Comparison of ENCODE assay signal across 24 mouse cellular contexts in genomic region chr17:28991286-28991685, GRCm38 (mm10). TPM values are rescaled to one million over a fixed set of nuclear protein-coding genes. Genes with fewer than 3 reads are reported as not detected.
DNase-seq lines count a peak whose midpoint lies in the region; ATAC-seq and TF ChIP-seq lines count a peak whose summit lies in the region.
"Had no signal": no experiment of that assay in that cellular context is flagged by ENCODE, and none has a peak within 500 bp of the region (broad histone marks: within the 10 kb centered on the region; RNA-seq: fewer than 3 reads in every experiment).

No protein-coding gene starts in this region.

- H3K36me3 ChIP-seq in forebrain, embryonic 15.5 days: peaks cover 47% of the 10 kb centered on the region
- H3K36me3 ChIP-seq in forebrain, embryonic 11.5 days (ENCODE audit: control insufficient read depth, insufficient read depth, low read length): peaks cover 18% of the 10 kb centered on the region
- peaks cover 82% of the 10 kb centered on the region for H3K36me3 ChIP-seq in liver, embryonic 12.5 days
- peaks cover 62% of the 10 kb centered on the region for H3K36me3 ChIP-seq in liver, postnatal 0 days (replicated peaks; ENCODE audit: insufficient read depth, low read length)
- peaks cover 76% of the 10 kb centered on the region for H3K36me3 ChIP-seq in megakaryocyte, embryonic 14.5 days (replicated peaks; ENCODE audit: low read length)
- peaks cover 80% of the 10 kb centered on the region for H3K36me3 ChIP-seq in kidney, embryonic 15.5 days

- DNase-seq in forebrain, embryonic 11.5 days (ENCODE audit: low spot score): no peak
- no peak for DNase-seq in liver, postnatal 0 days
- DNase-seq: adrenal gland, adult 2 months; cerebellum, adult 11-12 months; cerebellum, postnatal 14 days; gastrocnemius, postnatal 36 days; heart, adult 2 months; kidney, postnatal 36 days had no signal

- H3K27me3 ChIP-seq in forebrain, embryonic 15.5 days: no peaks in the 10 kb centered on the region
- no peaks in the 10 kb centered on the region for H3K27me3 ChIP-seq in forebrain, embryonic 11.5 days (ENCODE audit: control insufficient read depth, insufficient read depth, low read length)
- no peaks in the 10 kb centered on the region for H3K27me3 ChIP-seq in liver, embryonic 12.5 days (replicated peaks)
- H3K27me3 ChIP-seq in liver, postnatal 0 days (ENCODE audit: insufficient read depth, low read length): no peaks in the 10 kb centered on the region
- H3K27me3 ChIP-seq in megakaryocyte, embryonic 14.5 days (replicated peaks): no peaks in the 10 kb centered on the region
- no peaks in the 10 kb centered on the region for H3K27me3 ChIP-seq in kidney, embryonic 15.5 days
- H3K27me3 ChIP-seq: embryonic facial prominence, embryonic 12.5 days; midbrain, embryonic 13.5 days had no signal

- H3K9ac ChIP-seq in forebrain, embryonic 15.5 days (replicated peaks): no peak overlapping the region
- H3K9ac ChIP-seq in forebrain, embryonic 11.5 days (ENCODE audit: low read length): no peak overlapping the region
- no peak overlapping the region for H3K9ac ChIP-seq in liver, embryonic 12.5 days
- no peak overlapping the region for H3K9ac ChIP-seq in liver, postnatal 0 days (replicated peaks)
- H3K9ac ChIP-seq in kidney, embryonic 15.5 days: no peak overlapping the region
- H3K9ac ChIP-seq: embryonic facial prominence, embryonic 12.5 days; midbrain, embryonic 13.5 days had no signal

- peaks cover 21% of the 10 kb centered on the region for H3K4me1 ChIP-seq in forebrain, embryonic 15.5 days
- no peaks in the 10 kb centered on the region for H3K4me1 ChIP-seq in forebrain, embryonic 11.5 days (replicated peaks; ENCODE audit: control insufficient read depth, insufficient read depth, low read length)
- H3K4me1 ChIP-seq in liver, embryonic 12.5 days: peaks cover 6% of the 10 kb centered on the region; the same call in 1 of the 2 replicates
- H3K4me1 ChIP-seq in liver, postnatal 0 days (ENCODE audit: insufficient read depth): no peaks in the 10 kb centered on the region
- peaks cover 49% of the 10 kb centered on the region for H3K4me1 ChIP-seq in megakaryocyte, embryonic 14.5 days
- no peaks in the 10 kb centered on the region for H3K4me1 ChIP-seq in kidney, embryonic 15.5 days
- H3K4me1 ChIP-seq: embryonic facial prominence, embryonic 12.5 days; midbrain, embryonic 13.5 days had no signal

- H3K27ac ChIP-seq in forebrain, embryonic 15.5 days (replicated peaks): peak overlapping the region; percentile 74
- no peak overlapping the region for H3K27ac ChIP-seq in forebrain, embryonic 11.5 days (ENCODE audit: low read depth, low read length)
- peak overlapping the region; percentile 45 for H3K27ac ChIP-seq in liver, embryonic 12.5 days
- no peak overlapping the region for H3K27ac ChIP-seq in liver, postnatal 0 days (ENCODE audit: low read depth)
- H3K27ac ChIP-seq in kidney, embryonic 15.5 days: no peak overlapping the region
- H3K27ac ChIP-seq: embryonic facial prominence, embryonic 12.5 days; heart, adult 2 months; midbrain, embryonic 13.5 days had no signal

- H3K4me2 ChIP-seq in forebrain, embryonic 15.5 days (replicated peaks): no peak overlapping the region
- H3K4me2 ChIP-seq in forebrain, embryonic 11.5 days (ENCODE audit: low read depth, low read length, severe bottlenecking): no peak overlapping the region
- no peak overlapping the region for H3K4me2 ChIP-seq in liver, embryonic 12.5 days
- no peak overlapping the region for H3K4me2 ChIP-seq in liver, postnatal 0 days (ENCODE audit: low read depth, low read length)
- H3K4me2 ChIP-seq in kidney, embryonic 15.5 days: no peak overlapping the region
- H3K4me2 ChIP-seq: embryonic facial prominence, embryonic 12.5 days; midbrain, embryonic 13.5 days had no signal

- no peak overlapping the region for H3K4me3 ChIP-seq in forebrain, embryonic 15.5 days
- no peak overlapping the region for H3K4me3 ChIP-seq in forebrain, embryonic 11.5 days (ENCODE audit: low read depth, low read length)
- no peak overlapping the region for H3K4me3 ChIP-seq in liver, embryonic 12.5 days
- H3K4me3 ChIP-seq in liver, postnatal 0 days (ENCODE audit: low read depth, low read length): no peak overlapping the region
- peak overlapping the region; percentile 78 for H3K4me3 ChIP-seq in megakaryocyte, embryonic 14.5 days (replicated peaks)
- no peak overlapping the region for H3K4me3 ChIP-seq in kidney, embryonic 15.5 days (replicated peaks)
- H3K4me3 ChIP-seq: embryonic facial prominence, embryonic 12.5 days; heart, adult 2 months; midbrain, embryonic 13.5 days had no signal

- 63% methylated on average over 9 of the region's 9 CpGs for WGBS in forebrain, embryonic 15.5 days
- 78% methylated on average over 9 of the region's 9 CpGs for WGBS in forebrain, embryonic 11.5 days
- 68% methylated on average over 9 of the region's 9 CpGs for WGBS in liver, embryonic 12.5 days (ENCODE audit: insufficient replicate concordance)
- 74% methylated on average over 9 of the region's 9 CpGs for WGBS in liver, postnatal 0 days (ENCODE audit: insufficient replicate concordance)
- 91% methylated on average over 9 of the region's 9 CpGs for WGBS in kidney, embryonic 15.5 days

- no peak for TF ChIP-seq CTCF in liver, postnatal 0 days (IDR thresholded peaks at IDR 0.05; ENCODE audit: low read depth)

- no peaks in the 10 kb centered on the region for H3K9me3 ChIP-seq in forebrain, embryonic 15.5 days
- no peaks in the 10 kb centered on the region for H3K9me3 ChIP-seq in forebrain, embryonic 11.5 days (ENCODE audit: control insufficient read depth, low read length)
- no peaks in the 10 kb centered on the region for H3K9me3 ChIP-seq in liver, embryonic 12.5 days (replicated peaks)
- no peaks in the 10 kb centered on the region for H3K9me3 ChIP-seq in liver, postnatal 0 days (ENCODE audit: low read length)
- H3K9me3 ChIP-seq in megakaryocyte, embryonic 14.5 days: no peaks in the 10 kb centered on the region
- no peaks in the 10 kb centered on the region for H3K9me3 ChIP-seq in kidney, embryonic 15.5 days (replicated peaks)
- H3K9me3 ChIP-seq: embryonic facial prominence, embryonic 12.5 days; midbrain, embryonic 13.5 days had no signal

- no peak for TF ChIP-seq EP300 in liver, postnatal 0 days (IDR thresholded peaks at IDR 0.05; ENCODE audit: low read depth)

- ATAC-seq in forebrain, embryonic 15.5 days (replicated peaks): no peak
- no peak for ATAC-seq in forebrain, embryonic 11.5 days (replicated peaks; ENCODE audit: low FRiP score)
- ATAC-seq in liver, embryonic 12.5 days: no peak
- ATAC-seq in liver, postnatal 0 days: no peak
- ATAC-seq in megakaryocyte, adult 5-6 weeks (ENCODE audit: poor library complexity, severe bottlenecking): no peak
- no peak for ATAC-seq in kidney, embryonic 15.5 days (replicated peaks; ENCODE audit: low FRiP score)
- ATAC-seq: CD4-positive, CD25-positive, alpha-beta regulatory T cell, adult 4 months; intestine, postnatal 0 days; midbrain, embryonic 13.5 days had no signal

RNA-seq across cellular contexts. Expression of gene Stk38, which starts 16.5 kb away (rescaled TPM):
- polyA plus RNA-seq in forebrain, embryonic 15.5 days (2015; fragmentation: Nextera tagmentation; extraction: Ambion mirVana): 119 and 128 TPM in 2 replicates
- polyA plus RNA-seq in forebrain, embryonic 11.5 days (2014; fragmentation: Nextera tagmentation; extraction: Ambion mirVana): 134 and 143 TPM in 2 replicates
- 56.7 and 58.2 TPM in 2 replicates for polyA plus RNA-seq in liver, embryonic 12.5 days (2016; fragmentation: Nextera tagmentation; extraction: Ambion mirVana)
- 32.6 and 34.5 TPM in 2 replicates for polyA plus RNA-seq in liver, postnatal 0 days (2015; fragmentation: Nextera tagmentation; extraction: Ambion mirVana)
- polyA plus RNA-seq in megakaryocyte, embryonic 14.5 days (2012; ENCODE audit: insufficient read depth, low replicate concordance): 32.2 and 64.5 TPM in 2 replicates
- total RNA-seq in megakaryocyte, adult 5-6 weeks (2015): 312 and 327 TPM in 2 replicates
- 237 and 269 TPM in 2 replicates for total RNA-seq in megakaryocyte, adult 5-6 weeks (2017)
- polyA plus RNA-seq in kidney, embryonic 15.5 days (2015; fragmentation: Nextera tagmentation; extraction: Ambion mirVana): 98.5 and 105 TPM in 2 replicates

RNA-seq across cellular contexts. Expression of gene Kctd20, which starts 39.5 kb away (rescaled TPM):
- polyA plus RNA-seq in forebrain, embryonic 15.5 days (2015; fragmentation: Nextera tagmentation; extraction: Ambion mirVana): 118 TPM in 2 replicates
- 112 and 116 TPM in 2 replicates for polyA plus RNA-seq in forebrain, embryonic 11.5 days (2014; fragmentation: Nextera tagmentation; extraction: Ambion mirVana)
- polyA plus RNA-seq in liver, embryonic 12.5 days (2016; fragmentation: Nextera tagmentation; extraction: Ambion mirVana): 87.0 and 92.4 TPM in 2 replicates
- polyA plus RNA-seq in liver, postnatal 0 days (2015; fragmentation: Nextera tagmentation; extraction: Ambion mirVana): 38.6 and 39.5 TPM in 2 replicates
- 27.8 and 60.1 TPM in 2 replicates for polyA plus RNA-seq in megakaryocyte, embryonic 14.5 days (2012; ENCODE audit: insufficient read depth, low replicate concordance)
- total RNA-seq in megakaryocyte, adult 5-6 weeks (2015): 130 and 131 TPM in 2 replicates
- total RNA-seq in megakaryocyte, adult 5-6 weeks (2017): 203 and 222 TPM in 2 replicates
- polyA plus RNA-seq in kidney, embryonic 15.5 days (2015; fragmentation: Nextera tagmentation; extraction: Ambion mirVana): 88.8 and 91.5 TPM in 2 replicates

RNA-seq across cellular contexts. Expression of gene Srsf3, which starts 41.1 kb away (rescaled TPM):
- 594 and 620 TPM in 2 replicates for polyA plus RNA-seq in forebrain, embryonic 15.5 days (2015; fragmentation: Nextera tagmentation; extraction: Ambion mirVana)
- polyA plus RNA-seq in forebrain, embryonic 11.5 days (2014; fragmentation: Nextera tagmentation; extraction: Ambion mirVana): 823 and 865 TPM in 2 replicates
- 372 and 377 TPM in 2 replicates for polyA plus RNA-seq in liver, embryonic 12.5 days (2016; fragmentation: Nextera tagmentation; extraction: Ambion mirVana)
- 163 and 166 TPM in 2 replicates for polyA plus RNA-seq in liver, postnatal 0 days (2015; fragmentation: Nextera tagmentation; extraction: Ambion mirVana)
- polyA plus RNA-seq in megakaryocyte, embryonic 14.5 days (2012; ENCODE audit: insufficient read depth, low replicate concordance): 27.5 and 103 TPM in 2 replicates
- 317 and 383 TPM in 2 replicates for total RNA-seq in megakaryocyte, adult 5-6 weeks (2015)
- total RNA-seq in megakaryocyte, adult 5-6 weeks (2017): 479 and 534 TPM in 2 replicates
- polyA plus RNA-seq in kidney, embryonic 15.5 days (2015; fragmentation: Nextera tagmentation; extraction: Ambion mirVana): 605 and 671 TPM in 2 replicates

RNA-seq across cellular contexts. Expression of gene Pxt1, which starts 47.6 kb away (rescaled TPM):
- not detected in 2 replicates for polyA plus RNA-seq in forebrain, embryonic 15.5 days (2015; fragmentation: Nextera tagmentation; extraction: Ambion mirVana)
- polyA plus RNA-seq in forebrain, embryonic 11.5 days (2014; fragmentation: Nextera tagmentation; extraction: Ambion mirVana): 0.28 TPM in 1 of 2 replicates, not detected in the other
- 0.51 and 0.73 TPM in 2 replicates for polyA plus RNA-seq in liver, embryonic 12.5 days (2016; fragmentation: Nextera tagmentation; extraction: Ambion mirVana)
- polyA plus RNA-seq in liver, postnatal 0 days (2015; fragmentation: Nextera tagmentation; extraction: Ambion mirVana): 0.14 and 0.29 TPM in 2 replicates
- not detected in 2 replicates for polyA plus RNA-seq in megakaryocyte, embryonic 14.5 days (2012; ENCODE audit: insufficient read depth, low replicate concordance)
- total RNA-seq in megakaryocyte, adult 5-6 weeks (2015): 0.74 and 1.2 TPM in 2 replicates
- total RNA-seq in megakaryocyte, adult 5-6 weeks (2017): 0.44 and 0.49 TPM in 2 replicates
- polyA plus RNA-seq in kidney, embryonic 15.5 days (2015; fragmentation: Nextera tagmentation; extraction: Ambion mirVana): 0.21 TPM in 1 of 2 replicates, not detected in the other
- total RNA-seq: adrenal gland, adult 2 months; gastrocnemius, adult 18-20 months; gastrocnemius, postnatal 36 days; layer of hippocampus, adult 8-10 months; left cerebral cortex, postnatal 14 days; monocyte, adult 5-6 weeks; neutrophil, adult 5-6 weeks had no signal
- polyA plus RNA-seq: CD4-positive, CD25-positive, alpha-beta regulatory T cell, adult 4 months; embryonic facial prominence, embryonic 12.5 days; heart, postnatal 0 days; intestine, postnatal 0 days; midbrain, embryonic 13.5 days; urinary bladder, adult 2 months had no signal

Comparison
In these comparisons a context has a peak if more than half of its experiments do, and no peak if none do; other contexts are left out.
1. H3K27ac ChIP-seq: peak in forebrain, embryonic 15.5 days (single experiment) and liver, embryonic 12.5 days (single experiment); none in forebrain, embryonic 11.5 days (single experiment), liver, postnatal 0 days (single experiment) and kidney, embryonic 15.5 days (single experiment).